Mouse (Mus musculus): Measurements from ENCODE around the gene Trim3.

GRCm38 (mm10) chr7:105611767-105612166 lies 21.6 kb downstream of the Trim3 start:
- TF ChIP-seq CTCF (IDR thresholded peaks at IDR 0.05; ENCODE audit: insufficient read depth, low read length) (no peak), POLR2A (IDR thresholded peaks at IDR 0.05; ENCODE audit: borderline replicate concordance, extremely low read depth, low read depth, low read length) (no peak)

Measured in lung, adult 2 months (tissue).